Mouse (Mus musculus) thymus, postnatal 36 days (tissue): Measurements from ENCODE around the gene Lin7b.
"Not testable (repeated sequence)": the region's sequence is repeated elsewhere in the genome, so short reads cannot be mapped to it uniquely, and the experiment has no call there.

Experiments used
- DNase-seq, 2 experiments: peaks; one replicate each; pipeline ENCODE4 v3.0.0; 2022; ENCODE audit warnings: mixed read lengths in 2 of 2

Lin7b gene

DNA sequence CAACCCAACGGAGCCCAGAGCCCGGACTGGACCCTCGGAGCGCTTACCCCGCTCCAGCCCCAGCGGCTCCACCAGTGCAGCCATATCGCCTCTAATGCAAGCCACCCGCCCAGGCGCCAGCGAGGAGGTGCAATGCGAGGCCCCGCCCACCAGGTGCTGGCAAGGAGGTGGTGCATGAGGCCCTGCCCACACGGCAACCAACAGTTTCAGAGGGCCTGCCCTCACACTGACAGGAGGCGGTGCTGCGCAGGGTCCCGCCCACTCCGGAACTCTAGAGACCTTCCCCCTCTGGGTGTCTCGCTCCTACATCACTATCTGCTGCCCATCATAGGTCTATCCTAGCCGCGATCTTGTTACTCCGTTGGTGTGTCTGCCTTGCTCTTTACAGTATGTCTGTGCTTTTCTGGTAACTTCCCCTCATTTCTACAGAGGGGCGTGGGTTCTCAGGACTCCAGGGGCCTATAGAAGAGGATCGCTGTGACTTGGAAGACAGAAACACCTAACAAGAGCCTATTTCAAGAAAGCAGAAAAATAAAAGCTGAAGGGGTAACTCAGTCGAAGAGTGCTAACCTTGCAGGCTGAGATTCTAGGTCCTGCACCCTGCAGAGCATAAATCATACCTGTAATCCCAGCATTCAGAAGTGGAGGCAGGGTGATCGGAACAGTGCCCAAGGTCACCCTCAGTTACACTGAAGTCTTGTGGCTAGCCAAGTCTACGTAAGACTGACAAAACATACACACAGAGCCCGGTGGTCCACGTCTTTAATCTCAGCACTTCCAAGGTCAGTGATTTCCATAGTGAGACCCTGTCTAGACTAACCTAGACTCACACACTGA lies at the start of gene Lin7b:
Lin7b (minus strand) TSS at position 109 of the 837 bp plus-strand sequence.
- peak; percentile 85 to 92 for DNase-seq

DNA sequence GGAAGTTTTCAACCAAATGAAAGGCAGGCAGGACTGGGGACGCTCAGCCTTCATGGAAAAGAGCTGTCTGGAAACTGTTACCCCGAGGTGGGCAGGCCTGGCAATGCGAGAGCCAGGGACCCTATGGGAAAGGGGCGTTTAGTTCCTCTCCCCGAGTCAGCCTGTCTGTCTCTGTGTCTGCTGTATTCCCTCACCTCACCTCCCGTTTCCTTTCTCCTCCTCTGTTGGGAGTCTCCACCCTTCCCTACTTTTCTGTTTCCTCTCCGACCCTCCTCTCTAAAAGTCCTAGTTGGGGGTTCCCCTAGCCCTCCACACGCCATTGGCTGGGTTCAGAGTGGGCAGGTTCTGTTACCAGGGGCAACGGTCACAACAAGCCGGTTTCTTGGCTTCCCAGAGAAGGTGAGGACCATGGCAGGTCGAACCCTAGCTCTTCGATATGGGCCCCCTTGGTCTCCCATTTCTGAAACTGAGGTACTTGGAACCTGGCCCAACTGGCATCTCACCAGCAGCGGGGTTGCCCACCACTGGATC lies 47.6 kb upstream of the Lin7b start:
- DNase-seq = no peak

GRCm38 (mm10) chr7:45415636-45416035 lies 45.3 kb upstream of the Lin7b start:
- no peak for DNase-seq

GRCm38 (mm10) chr7:45414740-45415224 lies 44.4 kb upstream of the Lin7b start:
- DNase-seq = no peak

DNA sequence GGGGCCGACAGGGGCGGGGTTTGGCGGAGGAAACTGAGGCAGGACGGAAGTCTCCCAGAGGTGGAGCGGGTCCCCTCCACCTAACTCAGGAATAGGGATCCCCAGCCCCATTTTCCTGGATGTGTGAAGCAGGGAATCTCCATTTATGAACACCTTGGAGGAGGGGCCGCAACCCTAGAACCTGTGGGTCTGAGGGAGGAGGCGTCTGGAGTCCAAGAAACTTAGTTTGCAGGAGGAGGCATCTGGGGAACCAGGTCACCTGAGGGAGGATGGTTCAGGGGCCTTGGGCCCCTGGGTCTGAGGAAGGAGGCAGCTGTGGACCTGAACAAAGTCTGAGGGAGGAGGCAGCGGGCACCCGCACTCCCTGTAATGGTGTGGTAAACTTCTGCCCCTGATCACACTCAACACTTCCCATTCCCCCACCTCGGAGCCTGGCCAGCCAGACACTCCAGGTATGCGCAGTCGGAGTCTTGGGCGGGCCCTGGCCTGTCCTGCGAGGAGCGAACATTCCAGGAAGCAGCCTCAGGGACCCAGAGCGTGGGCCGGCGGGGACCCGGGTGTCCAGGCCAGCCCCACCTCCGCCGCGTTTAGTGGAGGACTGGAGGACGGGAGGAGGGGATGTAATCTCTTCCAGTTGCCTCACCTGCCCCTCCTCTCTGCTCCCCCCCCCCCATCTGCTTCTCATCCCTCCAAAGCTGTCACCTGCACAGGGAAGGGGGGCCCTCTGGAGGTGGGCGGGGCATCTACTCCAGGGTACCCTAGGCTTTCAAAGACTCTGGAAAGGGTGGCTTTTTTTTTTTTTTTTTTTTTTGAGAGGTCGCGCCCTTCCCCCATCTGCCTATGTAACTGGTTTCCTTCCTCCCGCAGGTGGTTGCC lies 43.7 kb upstream of the Lin7b start:
- no peak for DNase-seq

GRCm38 (mm10) chr7:45413113-45413863 lies 42.9 kb upstream of the Lin7b start, which contains the start of gene Ntf5:
TSS of gene Ntf5 (plus strand) at chr7:45413695.
- DNase-seq = peak; percentile 29 to 49

GRCm38 (mm10) chr7:45412421-45412820 lies 42.0 kb upstream of the Lin7b start:
- DNase-seq = no peak

GRCm38 (mm10) chr7:45409497-45410163 lies 39.2 kb upstream of the Lin7b start:
- DNase-seq = no peak

- no peak for DNase-seq
These were observed 38.6 kb upstream of the Lin7b start for GRCm38 (mm10) chr7:45408949-45409348.

- no peak for DNase-seq
These were observed 38.0 kb upstream of the Lin7b start for GRCm38 (mm10) chr7:45408351-45408750.

DNA sequence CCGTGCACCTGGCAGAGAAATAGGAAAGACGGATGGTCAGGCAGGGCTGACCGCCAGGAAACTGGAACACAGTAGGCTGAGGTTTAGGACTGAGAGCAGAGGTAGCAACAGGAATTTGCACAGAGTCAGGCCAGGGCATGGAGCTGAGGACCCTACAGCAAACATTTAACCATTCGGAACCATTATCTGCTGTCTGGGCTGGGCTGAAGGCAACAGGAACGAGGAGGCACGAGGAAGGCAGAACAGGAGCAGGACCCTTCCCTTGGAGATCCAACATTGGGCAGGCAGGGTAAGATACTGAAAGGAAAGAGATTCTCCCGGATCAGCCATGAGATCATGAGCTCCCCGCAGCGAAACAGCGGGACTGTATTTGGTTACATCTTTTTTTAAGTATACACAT lies 37.5 kb upstream of the Lin7b start:
- no peak for DNase-seq

- no peak for DNase-seq
These were observed 36.1 kb upstream of the Lin7b start for GRCm38 (mm10) chr7:45406157-45407156.

- peak; percentile 68 to 74 for DNase-seq
These were observed 35.0 kb upstream of the Lin7b start, which contains the start of gene Kcna7 for GRCm38 (mm10) chr7:45405091-45406075. TSS of gene Kcna7 (plus strand) at chr7:45405653.

DNA sequence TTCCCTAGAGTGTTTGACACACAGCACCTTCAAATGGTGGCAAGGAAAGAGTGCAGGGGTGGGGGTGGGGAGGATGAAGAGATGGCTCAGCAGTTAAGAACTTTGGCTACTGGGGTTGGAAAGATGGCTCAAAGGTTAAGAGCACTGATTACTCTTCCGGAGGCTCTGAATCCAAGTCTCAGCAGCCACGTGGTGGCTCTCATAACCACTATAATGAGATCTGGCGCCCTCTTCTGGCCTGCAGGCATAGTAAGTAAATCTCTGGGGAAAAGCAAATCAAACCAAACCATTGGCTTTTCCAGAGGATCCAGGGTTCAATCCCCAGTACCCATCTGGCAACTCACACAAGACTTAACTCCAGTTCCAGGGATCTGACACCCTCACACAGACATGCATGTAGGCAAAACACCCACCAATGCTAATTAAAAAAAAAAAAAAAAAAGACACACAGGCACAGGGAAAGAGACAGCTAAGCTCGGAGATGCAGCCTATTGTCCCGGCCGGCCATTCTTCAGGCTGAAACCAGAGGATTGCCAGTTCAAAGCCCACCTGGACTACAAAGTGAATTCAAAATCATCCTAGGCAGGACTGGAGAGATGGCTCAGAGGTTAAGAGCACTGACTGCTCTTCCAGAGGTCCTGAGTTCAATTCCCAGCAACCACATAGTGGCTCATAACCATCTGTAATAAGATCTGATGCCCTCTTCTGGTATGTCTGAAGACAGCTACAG lies 33.3 kb upstream of the Lin7b start:
- peak; percentile 55 to 60 for DNase-seq

DNA sequence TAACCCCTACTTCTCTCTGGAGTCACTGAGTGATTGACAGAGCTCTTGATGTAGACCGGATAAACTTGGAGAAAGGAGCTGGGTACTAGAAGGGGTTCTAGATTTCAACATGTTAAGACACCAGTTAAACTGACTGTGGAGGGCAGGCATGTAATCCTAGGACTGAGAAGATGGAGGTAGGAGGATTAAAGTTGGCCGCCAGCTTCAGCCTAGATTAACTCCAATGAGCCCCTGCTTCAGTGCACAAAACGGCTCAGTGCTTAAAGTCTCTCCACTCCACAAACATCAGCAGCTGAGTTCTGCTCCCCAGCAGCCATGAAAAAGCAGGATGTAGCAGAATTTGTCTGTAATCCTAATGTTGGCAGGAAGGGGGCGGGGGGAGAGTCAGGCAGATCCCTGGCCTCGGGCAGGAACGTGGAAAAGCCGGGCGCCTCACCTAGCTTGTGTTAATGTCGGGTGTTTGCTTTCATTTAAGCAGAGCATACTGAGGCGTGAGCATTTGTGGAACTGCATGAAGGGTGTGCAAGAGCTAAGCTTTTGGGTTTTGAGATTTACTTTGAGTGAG lies 31.2 kb upstream of the Lin7b start:
- no peak for DNase-seq

- DNase-seq = no peak
These were observed 26.4 kb upstream of the Lin7b start for GRCm38 (mm10) chr7:45396787-45397186.

GRCm38 (mm10) chr7:45396337-45396775 lies 26.0 kb upstream of the Lin7b start:
- DNase-seq = not testable (repeated sequence)
